Mouse (Mus musculus): ENCODE data around the gene Apmap.
"Not testable (repeated sequence)": the region's sequence is repeated elsewhere in the genome, so short reads cannot be mapped to it uniquely, and the experiment has no call there.

Gene Apmap

GRCm38 (mm10) chr2:150610097-150610496 is 1.7 kb upstream of the Apmap start:
- no peak for DNase-seq (ENCODE audit: low read depth)

- DNase-seq (ENCODE audit: low read depth) = peak; percentile 52
Measured at GRCm38 (mm10) chr2:150608872-150609560, 649 bp upstream of the Apmap start.

- no peak for DNase-seq (ENCODE audit: low read depth)
Measured at GRCm38 (mm10) chr2:150607086-150607485, 1.3 kb downstream of the Apmap start.

- no peak for DNase-seq (ENCODE audit: low read depth)
Measured at GRCm38 (mm10) chr2:150604802-150605201, 3.6 kb downstream of the Apmap start.

GRCm38 (mm10) chr2:150602166-150602565 is 6.2 kb downstream of the Apmap start:
- DNase-seq (ENCODE audit: low read depth) = no peak

- DNase-seq (ENCODE audit: low read depth) = no peak
Measured at GRCm38 (mm10) chr2:150600263-150600662, 8.1 kb downstream of the Apmap start.

GRCm38 (mm10) chr2:150595411-150596190 is 12.8 kb downstream of the Apmap start:
- DNase-seq (ENCODE audit: low read depth) = no peak

GRCm38 (mm10) chr2:150589076-150589475 is 19.3 kb downstream of the Apmap start:
- DNase-seq (ENCODE audit: low read depth) = no peak

GRCm38 (mm10) chr2:150579628-150580027 is 28.7 kb downstream of the Apmap start:
- no peak for DNase-seq (ENCODE audit: low read depth)

- no peak for DNase-seq (ENCODE audit: low read depth)
Measured at GRCm38 (mm10) chr2:150578603-150579002, 29.8 kb downstream of the Apmap start.

GRCm38 (mm10) chr2:150576256-150576655 is 32.1 kb downstream of the Apmap start:
- DNase-seq (ENCODE audit: low read depth) = no peak

- DNase-seq (ENCODE audit: low read depth) = no peak
Measured at GRCm38 (mm10) chr2:150572463-150572862, 35.9 kb downstream of the Apmap start.

GRCm38 (mm10) chr2:150570761-150571160 is 37.6 kb downstream of the Apmap start:
- no peak for DNase-seq (ENCODE audit: low read depth)

- DNase-seq (ENCODE audit: low read depth) = no peak
Measured at GRCm38 (mm10) chr2:150569847-150570590, 38.3 kb downstream of the Apmap start, which contains the start of gene Cst7. Gene Cst7 (plus strand): TSS chr2:150570415.

GRCm38 (mm10) chr2:150567051-150567450 is 41.3 kb downstream of the Apmap start:
- DNase-seq (ENCODE audit: low read depth) = no peak

- DNase-seq (ENCODE audit: low read depth) = peak; percentile 14
Measured at GRCm38 (mm10) chr2:150558568-150558967, 49.8 kb downstream of the Apmap start.

GRCm38 (mm10) chr2:150549576-150549975 is 58.8 kb downstream of the Apmap start:
- DNase-seq (ENCODE audit: low read depth) = not testable (repeated sequence)

All from fibroblast of lung, adult 2 months (primary cell).